Mouse (Mus musculus): ENCODE data around the gene Sh2d6. TPM values are rescaled to one million over a fixed set of nuclear protein-coding genes. Genes with fewer than 3 reads are reported as not detected.
A peak's percentile ranks its signal among the peaks of the same experiment; 100 is the strongest.

Gene Sh2d6
- polyA plus RNA-seq, 1 experiment = 6.5 TPM

GRCm38 (mm10) chr6:72562894-72563293, 41.4 kb upstream of the Sh2d6 start:
- whole genome bisulfite sequencing = 93% methylated on average over 5 of the region's 5 CpGs
- no peaks in the 10 kb centered on the region for H3K27me3 ChIP-seq (ENCODE audit: control insufficient read depth, insufficient read depth, low read length)
- H3K4me1 ChIP-seq (replicated peaks; ENCODE audit: control insufficient read depth, insufficient read depth, low read length) = peaks cover 16% of the 10 kb centered on the region
- no peak overlapping the region for H3K27ac ChIP-seq (ENCODE audit: control insufficient read depth, insufficient read depth, low read length)
- no peak overlapping the region for H3K4me3 ChIP-seq (ENCODE audit: control insufficient read depth, insufficient read depth, low read length)
- TF ChIP-seq CTCF (IDR thresholded peaks at IDR 0.05; ENCODE audit: borderline replicate concordance, control insufficient read depth, extremely low read depth, insufficient read depth, low read length, poor library complexity) (no peak), POLR2A (IDR thresholded peaks at IDR 0.05; ENCODE audit: control insufficient read depth, extremely low read depth, insufficient read depth, low read length, poor library complexity) (no peak)
- no peaks in the 10 kb centered on the region for H3K36me3 ChIP-seq (ENCODE audit: control insufficient read depth, insufficient read depth, low read length)
- no peak for DNase-seq

GRCm38 (mm10) chr6:72562486-72562885, 41.0 kb upstream of the Sh2d6 start:
- peaks cover 16% of the 10 kb centered on the region for H3K4me1 ChIP-seq (replicated peaks; ENCODE audit: control insufficient read depth, insufficient read depth, low read length)
- H3K4me3 ChIP-seq (ENCODE audit: control insufficient read depth, insufficient read depth, low read length) = no peak overlapping the region
- no peaks in the 10 kb centered on the region for H3K36me3 ChIP-seq (ENCODE audit: control insufficient read depth, insufficient read depth, low read length)
- no peak for TF ChIP-seq CTCF (IDR thresholded peaks at IDR 0.05; ENCODE audit: borderline replicate concordance, control insufficient read depth, extremely low read depth, insufficient read depth, low read length, poor library complexity)
- no peak for TF ChIP-seq POLR2A (IDR thresholded peaks at IDR 0.05; ENCODE audit: control insufficient read depth, extremely low read depth, insufficient read depth, low read length, poor library complexity)
- H3K27me3 ChIP-seq (ENCODE audit: control insufficient read depth, insufficient read depth, low read length) = no peaks in the 10 kb centered on the region
- WGBS = 37% methylated on average over 6 of the region's 6 CpGs
- no peak overlapping the region for H3K27ac ChIP-seq (ENCODE audit: control insufficient read depth, insufficient read depth, low read length)
- no peak for DNase-seq

- Histone ChIP-seq H3K4me3 (ENCODE audit: control insufficient read depth, insufficient read depth, low read length) (no peak overlapping the region), H3K4me1 (replicated peaks; ENCODE audit: control insufficient read depth, insufficient read depth, low read length) (peaks cover 15% of the 10 kb centered on the region), H3K27me3 (ENCODE audit: control insufficient read depth, insufficient read depth, low read length) (no peaks in the 10 kb centered on the region), H3K27ac (ENCODE audit: control insufficient read depth, insufficient read depth, low read length) (no peak overlapping the region), H3K36me3 (ENCODE audit: control insufficient read depth, insufficient read depth, low read length) (no peaks in the 10 kb centered on the region)
- TF ChIP-seq POLR2A (IDR thresholded peaks at IDR 0.05; ENCODE audit: control insufficient read depth, extremely low read depth, insufficient read depth, low read length, poor library complexity) = no peak
- TF ChIP-seq CTCF (IDR thresholded peaks at IDR 0.05; ENCODE audit: borderline replicate concordance, control insufficient read depth, extremely low read depth, insufficient read depth, low read length, poor library complexity) = no peak
- WGBS = 91% methylated on average over 8 of the region's 8 CpGs
- DNase-seq = no peak
Measured at GRCm38 (mm10) chr6:72560801-72561200, 39.3 kb upstream of the Sh2d6 start.

GRCm38 (mm10) chr6:72553079-72553412, 31.5 kb upstream of the Sh2d6 start:
- Histone ChIP-seq H3K4me3 (ENCODE audit: control insufficient read depth, insufficient read depth, low read length) (peak overlapping the region; percentile 71), H3K27me3 (ENCODE audit: control insufficient read depth, insufficient read depth, low read length) (no peaks in the 10 kb centered on the region), H3K27ac (ENCODE audit: control insufficient read depth, insufficient read depth, low read length) (peak overlapping the region; percentile 52), H3K4me1 (replicated peaks; ENCODE audit: control insufficient read depth, insufficient read depth, low read length) (peaks cover 31% of the 10 kb centered on the region), H3K36me3 (ENCODE audit: control insufficient read depth, insufficient read depth, low read length) (no peaks in the 10 kb centered on the region)
- no peak for DNase-seq
- TF ChIP-seq CTCF (IDR thresholded peaks at IDR 0.05; ENCODE audit: borderline replicate concordance, control insufficient read depth, extremely low read depth, insufficient read depth, low read length, poor library complexity) (no peak), POLR2A (IDR thresholded peaks at IDR 0.05; ENCODE audit: control insufficient read depth, extremely low read depth, insufficient read depth, low read length, poor library complexity) (no peak)
- 26% methylated on average over 8 of the region's 8 CpGs for WGBS

- Histone ChIP-seq H3K4me1 (replicated peaks; ENCODE audit: control insufficient read depth, insufficient read depth, low read length) (peaks cover 30% of the 10 kb centered on the region), H3K36me3 (ENCODE audit: control insufficient read depth, insufficient read depth, low read length) (no peaks in the 10 kb centered on the region), H3K27ac (ENCODE audit: control insufficient read depth, insufficient read depth, low read length) (peak overlapping the region; percentile 52), H3K4me3 (ENCODE audit: control insufficient read depth, insufficient read depth, low read length) (peak overlapping the region; percentile 71), H3K27me3 (ENCODE audit: control insufficient read depth, insufficient read depth, low read length) (no peaks in the 10 kb centered on the region)
- TF ChIP-seq CTCF (IDR thresholded peaks at IDR 0.05; ENCODE audit: borderline replicate concordance, control insufficient read depth, extremely low read depth, insufficient read depth, low read length, poor library complexity) = no peak
- TF ChIP-seq POLR2A (IDR thresholded peaks at IDR 0.05; ENCODE audit: control insufficient read depth, extremely low read depth, insufficient read depth, low read length, poor library complexity) = peak; percentile 48; the same call in 1 of the 2 replicates
- 11% methylated on average over 27 of the region's 27 CpGs for WGBS
- peak; percentile 63 for DNase-seq
Measured at GRCm38 (mm10) chr6:72552171-72553078, 30.9 kb upstream of the Sh2d6 start.

GRCm38 (mm10) chr6:72550503-72551100, 29.1 kb upstream of the Sh2d6 start:
- Histone ChIP-seq H3K27ac (ENCODE audit: control insufficient read depth, insufficient read depth, low read length) (no peak overlapping the region), H3K4me1 (replicated peaks; ENCODE audit: control insufficient read depth, insufficient read depth, low read length) (peaks cover 30% of the 10 kb centered on the region), H3K4me3 (ENCODE audit: control insufficient read depth, insufficient read depth, low read length) (no peak overlapping the region), H3K36me3 (ENCODE audit: control insufficient read depth, insufficient read depth, low read length) (no peaks in the 10 kb centered on the region), H3K27me3 (ENCODE audit: control insufficient read depth, insufficient read depth, low read length) (no peaks in the 10 kb centered on the region)
- DNase-seq = no peak
- TF ChIP-seq POLR2A (IDR thresholded peaks at IDR 0.05; ENCODE audit: control insufficient read depth, extremely low read depth, insufficient read depth, low read length, poor library complexity) (no peak), CTCF (IDR thresholded peaks at IDR 0.05; ENCODE audit: borderline replicate concordance, control insufficient read depth, extremely low read depth, insufficient read depth, low read length, poor library complexity) (no peak)
- 9% methylated on average over 10 of the region's 10 CpGs for WGBS

All from thymus, adult 2 months (tissue).